Mouse (Mus musculus) liver, embryonic 11.5 days (tissue): ENCODE measurements at regions not wholly inside any gene's neighbourhood (a gene's known extent, or its start where the extent isn't known, plus 50 kb on each side); places are given as distances from the start of the nearest gene placed in this dataset.
"Not testable (repeated sequence)": the region's sequence is repeated elsewhere in the genome, so short reads cannot be mapped to it uniquely, and the experiment has no call there.

ENCODE experiments used
- ATAC-seq: fragments of 200-750 bp; cut with Nextera tagmentation; replicated peaks from 2 replicates; pipeline ENCODE4 v1.8.0; 2017; ENCODE audit warnings: moderate number of reproducible peaks, mild to moderate bottlenecking, moderate TSS enrichment, moderate library complexity; ENCODE audit not compliant: low FRiP score
- DNase-seq: peaks from one replicate; pipeline ENCODE4 v3.0.0-alpha.2; 2017; ENCODE audit warnings: low spot score
- H3K27ac ChIP-seq: fragments of 300-500 bp; sonication (generic); 2 replicates; pipeline ENCODE4 v1.5.1; 2014; ENCODE audit warnings: mild to moderate bottlenecking, low read depth, low read length, control low read depth
- H3K27me3 ChIP-seq: fragments of 300-500 bp; sonication (generic); replicated peaks from 2 replicates; pipeline ENCODE4 v1.6.1; 2014; ENCODE audit warnings: low read length, mixed read lengths; ENCODE audit not compliant: control insufficient read depth, insufficient read depth
- H3K36me3 ChIP-seq: fragments of 300-500 bp; sonication (generic); 2 replicates; pipeline ENCODE4 v1.6.1; 2014; ENCODE audit warnings: mild to moderate bottlenecking, low read length, moderate library complexity, mixed read lengths; ENCODE audit not compliant: control insufficient read depth, insufficient read depth
- H3K4me1 ChIP-seq: fragments of 300-500 bp; sonication (generic); replicated peaks from 2 replicates; pipeline ENCODE4 v1.6.1; 2014; ENCODE audit warnings: low read length, mixed read lengths; ENCODE audit not compliant: control insufficient read depth, insufficient read depth
- H3K4me2 ChIP-seq: fragments of 300-500 bp; sonication (generic); 2 replicates; pipeline ENCODE4 v1.6.1; 2014; ENCODE audit warnings: mild to moderate bottlenecking, control low read depth, moderate library complexity
- H3K4me3 ChIP-seq: fragments of 300-500 bp; sonication (generic); 2 replicates; pipeline ENCODE4 v1.5.1; 2014; ENCODE audit warnings: low read depth, low read length, control low read depth
- H3K9ac ChIP-seq: fragments of 300-500 bp; sonication (generic); 2 replicates; pipeline ENCODE4 v1.6.1; 2014; ENCODE audit warnings: low read depth, low read length, control low read depth
- H3K9me3 ChIP-seq: fragments of 300-500 bp; sonication (generic); 2 replicates; pipeline ENCODE4 v1.6.1; 2016; ENCODE audit warnings: low read length, inconsistent platforms, mixed read lengths; ENCODE audit not compliant: control insufficient read depth
- WGBS: fragments of 180-500 bp; shearing (Covaris S2); extraction: QIAGEN DNeasy Blood & Tissue Kit; methylation state at CpG from one replicate; pipeline ENCODE4 v1.1.7; 2014; 5-methylcytosine and 5-hydroxymethylcytosine counted together

- DNase-seq, H3K4me3 ChIP-seq, H3K9me3 ChIP-seq, H3K4me1 ChIP-seq, H3K36me3 ChIP-seq, H3K27me3 ChIP-seq, H3K4me2 ChIP-seq, H3K9ac ChIP-seq, ATAC-seq, H3K27ac ChIP-seq: not testable (repeated sequence)
Observed at GRCm38 (mm10) chrX:162286155-162286554, 126.6 kb upstream of the Nhs start.

GRCm38 (mm10) chrX:162284252-162284651 is 124.7 kb upstream of the Nhs start:
- Histone ChIP-seq H3K36me3 (no peaks in the 10 kb centered on the region), H3K4me1 (no peaks in the 10 kb centered on the region), H3K4me3 (no peak overlapping the region), H3K9me3 (no peaks in the 10 kb centered on the region), H3K9ac (no peak overlapping the region), H3K27ac (peak overlapping the region; percentile 87), H3K27me3 (no peaks in the 10 kb centered on the region), H3K4me2 (peak overlapping the region; percentile 29; the same call in 1 of the 2 replicates)
- ATAC-seq, result peak; percentile 99
- 24% methylated on average over 3 of the region's 3 CpGs for WGBS
- peak; percentile 33 for DNase-seq

- Histone ChIP-seq H3K4me2 (no peak overlapping the region), H3K9ac (no peak overlapping the region), H3K4me3 (no peak overlapping the region), H3K27me3 (no peaks in the 10 kb centered on the region), H3K9me3 (no peaks in the 10 kb centered on the region), H3K27ac (no peak overlapping the region), H3K36me3 (no peaks in the 10 kb centered on the region), H3K4me1 (no peaks in the 10 kb centered on the region)
- ATAC-seq, result no peak
- no peak for DNase-seq
- whole genome bisulfite sequencing, result 88% methylated on average over 3 of the region's 3 CpGs
Observed at GRCm38 (mm10) chrX:162282690-162283089, 123.2 kb upstream of the Nhs start.

GRCm38 (mm10) chrX:162278834-162279708 is 119.5 kb upstream of the Nhs start:
- Histone ChIP-seq H3K4me1 (no peaks in the 10 kb centered on the region), H3K27ac (no peak overlapping the region), H3K9ac (no peak overlapping the region), H3K9me3 (no peaks in the 10 kb centered on the region), H3K4me3 (no peak overlapping the region), H3K36me3 (no peaks in the 10 kb centered on the region), H3K27me3 (no peaks in the 10 kb centered on the region; the same call in 1 of the 2 replicates), H3K4me2 (no peak overlapping the region)
- no peak for DNase-seq
- 0 out of 2 replicates have a peak, but pooled peaks have one; percentile 27 for ATAC-seq
- 57% methylated on average over 14 of the region's 14 CpGs for WGBS

- Histone ChIP-seq H3K4me2 (no peak overlapping the region), H3K4me1 (no peaks in the 10 kb centered on the region), H3K9me3 (no peaks in the 10 kb centered on the region), H3K27ac (no peak overlapping the region), H3K9ac (no peak overlapping the region), H3K27me3 (peaks cover 2% of the 10 kb centered on the region; the same call in 1 of the 2 replicates), H3K36me3 (no peaks in the 10 kb centered on the region), H3K4me3 (no peak overlapping the region)
- no peak for DNase-seq
- ATAC-seq, result no peak
- WGBS, result 74% methylated on average over 5 of the region's 5 CpGs
Observed at GRCm38 (mm10) chrX:162274581-162274980, 115.1 kb upstream of the Nhs start.

GRCm38 (mm10) chrX:162271189-162271588 is 111.7 kb upstream of the Nhs start:
- ATAC-seq (peak; percentile 79), DNase-seq (no peak)
- no peak overlapping the region for H3K27ac ChIP-seq
- 0 out of 2 replicates have a peak, but pooled peaks cover 2% of the 10 kb centered on the region for H3K4me1 ChIP-seq
- H3K4me2 ChIP-seq, result no peak overlapping the region
- 50% methylated on average over 2 of the region's 2 CpGs for WGBS
- H3K9ac ChIP-seq, result no peak overlapping the region
- no peaks in the 10 kb centered on the region for H3K9me3 ChIP-seq
- H3K27me3 ChIP-seq, result peaks cover 2% of the 10 kb centered on the region; the same call in 1 of the 2 replicates
- H3K4me3 ChIP-seq, result no peak overlapping the region
- no peaks in the 10 kb centered on the region for H3K36me3 ChIP-seq

GRCm38 (mm10) chrX:162268918-162269317 is 109.4 kb upstream of the Nhs start:
- DNase-seq (no peak), ATAC-seq (peak; percentile 82)
- H3K4me1 ChIP-seq, result 0 out of 2 replicates have a peak, but pooled peaks cover 2% of the 10 kb centered on the region
- no peak overlapping the region for H3K4me3 ChIP-seq
- no peak overlapping the region for H3K9ac ChIP-seq
- H3K36me3 ChIP-seq, result no peaks in the 10 kb centered on the region
- no peaks in the 10 kb centered on the region for H3K9me3 ChIP-seq
- H3K27ac ChIP-seq, result no peak overlapping the region
- H3K4me2 ChIP-seq, result no peak overlapping the region
- WGBS, result 69% methylated on average over 1 of the region's 1 CpGs
- peaks cover 7% of the 10 kb centered on the region for H3K27me3 ChIP-seq

- ATAC-seq (no peak), DNase-seq (no peak)
- Histone ChIP-seq H3K27me3 (peaks cover 7% of the 10 kb centered on the region), H3K9ac (no peak overlapping the region), H3K4me2 (no peak overlapping the region), H3K4me3 (no peak overlapping the region), H3K9me3 (no peaks in the 10 kb centered on the region), H3K27ac (no peak overlapping the region), H3K4me1 (0 out of 2 replicates have a peak, but pooled peaks cover 2% of the 10 kb centered on the region), H3K36me3 (no peaks in the 10 kb centered on the region)
- WGBS, result 72% methylated on average over 5 of the region's 5 CpGs
Observed at GRCm38 (mm10) chrX:162268112-162268511, 108.6 kb upstream of the Nhs start.

- Histone ChIP-seq H3K27me3 (peaks cover 7% of the 10 kb centered on the region), H3K4me2 (no peak overlapping the region), H3K27ac (no peak overlapping the region), H3K4me3 (no peak overlapping the region), H3K36me3 (no peaks in the 10 kb centered on the region), H3K9me3 (no peaks in the 10 kb centered on the region), H3K4me1 (0 out of 2 replicates have a peak, but pooled peaks cover 2% of the 10 kb centered on the region), H3K9ac (no peak overlapping the region)
- WGBS, result 44% methylated on average over 1 of the region's 1 CpGs
- DNase-seq, result no peak
- no peak for ATAC-seq
Observed at GRCm38 (mm10) chrX:162267679-162268078, 108.1 kb upstream of the Nhs start.
